Mouse (Mus musculus) midbrain, postnatal 0 days (tissue): ENCODE data around the gene Gm572. TPM values are rescaled to one million over a fixed set of nuclear protein-coding genes. Genes with fewer than 3 reads are reported as not detected.

ENCODE experiments used
- ATAC-seq: fragments of 200-750 bp; cut with Nextera tagmentation; 2 replicates; pipeline ENCODE4 v1.8.0; 2017; ENCODE audit warnings: moderate number of reproducible peaks, mild to moderate bottlenecking, moderate TSS enrichment, moderate library complexity; ENCODE audit not compliant: low FRiP score
- DNase-seq: peaks from one replicate; pipeline ENCODE4 v3.0.0-alpha.2; 2015; ENCODE audit warnings: low spot score
- H3K27ac ChIP-seq: fragments of 300-500 bp; sonication (generic); 2 replicates; pipeline ENCODE4 v1.5.1; 2014; ENCODE audit warnings: low read depth, mild to moderate bottlenecking, low read length, mixed read lengths
- H3K27me3 ChIP-seq: fragments of 300-500 bp; sonication (generic); 2 replicates; pipeline ENCODE4 v1.6.1; 2014; ENCODE audit warnings: low read length, control low read depth, mixed read lengths; ENCODE audit not compliant: insufficient read depth
- H3K36me3 ChIP-seq: fragments of 300-500 bp; sonication (generic); 2 replicates; pipeline ENCODE4 v1.6.1; 2014; ENCODE audit warnings: low read length, control low read depth, mixed read lengths; ENCODE audit not compliant: insufficient read depth
- H3K4me1 ChIP-seq: fragments of 300-500 bp; sonication (generic); 2 replicates; pipeline ENCODE4 v1.6.1; 2014; ENCODE audit warnings: mild to moderate bottlenecking, control low read depth, antibody characterized with exemption, low read length, mixed read lengths; ENCODE audit not compliant: insufficient read depth
- H3K4me2 ChIP-seq: fragments of 300-500 bp; sonication (generic); 2 replicates; pipeline ENCODE4 v1.6.1; 2014; ENCODE audit warnings: low read depth, mild to moderate bottlenecking, low read length, mixed read lengths; ENCODE audit not compliant: poor library complexity, severe bottlenecking
- H3K4me3 ChIP-seq: fragments of 300-500 bp; sonication (generic); 2 replicates; pipeline ENCODE4 v1.5.1; 2014; ENCODE audit warnings: low read depth, mild to moderate bottlenecking, low read length, moderate library complexity
- H3K9ac ChIP-seq: fragments of 300-500 bp; sonication (generic); replicated peaks from 2 replicates; pipeline ENCODE4 v1.6.1; 2014; ENCODE audit warnings: mild to moderate bottlenecking, low read length, moderate library complexity, mixed read lengths; ENCODE audit not compliant: poor library complexity, severe bottlenecking
- H3K9me3 ChIP-seq: fragments of 300-500 bp; sonication (generic); 2 replicates; pipeline ENCODE4 v1.6.1; 2016; ENCODE audit warnings: low read length, control low read depth
- CTCF ChIP-seq: IDR thresholded peaks from 2 replicates; pipeline ENCODE4 v1.5.1; 2016; ENCODE audit warnings: antibody characterized with exemption, mild to moderate bottlenecking
- WGBS: fragments of 180-500 bp; shearing (Covaris S2); extraction: QIAGEN DNeasy Blood & Tissue Kit; methylation state at CpG from one replicate; pipeline ENCODE4 v1.1.7; 2014; 5-methylcytosine and 5-hydroxymethylcytosine counted together
- polyA plus RNA-seq: library from polyadenylated mRNA; unstranded; fragments of >200 nt; fragmentation: Nextera tagmentation; extraction: Ambion mirVana; gene quantifications from 2 replicates; pipeline ENCODE4 v1.2.1, GENCODE M21; 2015
- total RNA-seq: library from RNA; depleted of rRNA; stranded (reverse); fragments of >200 nt; gene quantifications from 2 replicates; pipeline ENCODE4 v1.2.3, GENCODE M21; 2014

Gene Gm572
- total and polyA plus RNA-seq, 2 experiments from 2014 or later = 0.44 TPM; not detected in 1

- Histone ChIP-seq H3K9me3 (no peaks in the 10 kb centered on the region), H3K9ac (no peak overlapping the region), H3K4me1 (no peaks in the 10 kb centered on the region), H3K4me3 (no peak overlapping the region), H3K27ac (no peak overlapping the region), H3K4me2 (no peak overlapping the region), H3K36me3 (no peaks in the 10 kb centered on the region), H3K27me3 (no peaks in the 10 kb centered on the region)
- peak; percentile 16; the same call in 1 of the 2 replicates for TF ChIP-seq CTCF
- no peak for DNase-seq
- ATAC-seq = no peak
- WGBS = 40% methylated on average over 20 of the region's 20 CpGs
Measured at GRCm38 (mm10) chr4:148676961-148677637, 34.0 kb downstream of the Gm572 start.

GRCm38 (mm10) chr4:148678105-148678504 lies 35.0 kb downstream of the Gm572 start:
- H3K4me3 ChIP-seq = no peak overlapping the region
- WGBS = 95% methylated on average over 7 of the region's 7 CpGs

GRCm38 (mm10) chr4:148680505-148681067 lies 37.5 kb downstream of the Gm572 start:
- Histone ChIP-seq H3K4me3 (no peak overlapping the region), H3K4me2 (no peak overlapping the region), H3K27ac (no peak overlapping the region), H3K4me1 (no peaks in the 10 kb centered on the region), H3K9me3 (no peaks in the 10 kb centered on the region), H3K27me3 (0 out of 2 replicates have a peak, but pooled peaks cover 4% of the 10 kb centered on the region), H3K9ac (no peak overlapping the region), H3K36me3 (no peaks in the 10 kb centered on the region)
- 83% methylated on average over 1 of the region's 1 CpGs for WGBS
- no peak for ATAC-seq
- DNase-seq = no peak
- TF ChIP-seq CTCF = no peak

More at GRCm38 (mm10) chr4:148678105-148678504, 35.0 kb downstream of the Gm572 start:
- no peak for TF ChIP-seq CTCF
- DNase-seq = no peak
- Histone ChIP-seq H3K9me3 (no peaks in the 10 kb centered on the region), H3K4me1 (no peaks in the 10 kb centered on the region), H3K27me3 (no peaks in the 10 kb centered on the region), H3K27ac (no peak overlapping the region), H3K4me2 (no peak overlapping the region), H3K36me3 (no peaks in the 10 kb centered on the region), H3K9ac (no peak overlapping the region)
- ATAC-seq = no peak

DNA sequence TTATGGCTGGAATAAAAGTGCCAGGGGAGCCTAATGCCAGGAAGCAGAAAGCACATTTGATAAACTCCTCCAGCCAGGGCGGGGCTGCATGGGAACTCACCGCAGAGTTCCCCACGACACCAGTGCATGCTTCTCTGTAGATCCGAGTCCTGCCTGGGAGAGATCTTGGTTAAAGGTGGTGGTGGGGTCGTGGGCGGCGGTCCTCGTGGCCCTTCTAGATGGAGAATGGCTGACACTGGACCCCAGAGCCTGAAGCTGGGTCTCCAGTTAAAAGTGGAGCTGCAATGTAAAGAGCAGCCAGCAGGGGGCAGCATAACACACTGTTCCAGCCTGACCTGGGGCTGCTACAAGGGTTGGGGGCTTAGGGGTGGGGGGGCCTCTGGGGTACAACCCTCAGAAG lies 38.3 kb downstream of the Gm572 start:
- 23% methylated on average over 8 of the region's 8 CpGs for WGBS
- TF ChIP-seq CTCF = peak; percentile 76
- no peak overlapping the region for H3K4me3 ChIP-seq
- H3K4me1 ChIP-seq = no peaks in the 10 kb centered on the region
- no peaks in the 10 kb centered on the region for H3K9me3 ChIP-seq
- DNase-seq (peak; percentile 33), ATAC-seq (no peak)
- H3K36me3 ChIP-seq = no peaks in the 10 kb centered on the region
- H3K27me3 ChIP-seq = 0 out of 2 replicates have a peak, but pooled peaks cover 4% of the 10 kb centered on the region
- no peak overlapping the region for H3K9ac ChIP-seq
- no peak overlapping the region for H3K27ac ChIP-seq
- no peak overlapping the region for H3K4me2 ChIP-seq

DNA sequence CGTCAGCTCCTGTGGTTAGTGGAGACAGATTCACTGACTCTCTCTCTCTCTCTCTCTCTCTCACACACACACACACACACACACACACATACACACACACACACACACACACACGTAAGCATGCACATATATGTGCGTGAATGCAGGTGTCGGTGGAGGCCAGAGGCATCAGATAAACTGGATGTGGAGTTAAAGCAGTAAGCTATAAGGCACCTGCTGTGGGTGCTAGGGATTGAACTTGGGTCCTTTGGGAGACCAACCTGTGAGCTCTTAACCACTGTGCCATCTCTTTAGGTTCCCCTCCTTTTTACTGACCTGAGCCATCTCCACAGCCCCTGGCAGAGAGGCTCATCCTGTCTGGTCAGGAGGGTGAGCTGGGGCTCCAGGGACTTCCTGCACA lies 39.8 kb downstream of the Gm572 start:
- ATAC-seq (no peak), DNase-seq (no peak)
- no peak overlapping the region for H3K4me3 ChIP-seq
- 91% methylated on average over 4 of the region's 4 CpGs for WGBS
- no peaks in the 10 kb centered on the region for H3K4me1 ChIP-seq
- H3K27ac ChIP-seq = no peak overlapping the region
- H3K9me3 ChIP-seq = no peaks in the 10 kb centered on the region
- no peak overlapping the region for H3K9ac ChIP-seq
- H3K27me3 ChIP-seq = 0 out of 2 replicates have a peak, but pooled peaks cover 4% of the 10 kb centered on the region
- no peaks in the 10 kb centered on the region for H3K36me3 ChIP-seq
- TF ChIP-seq CTCF = no peak
- no peak overlapping the region for H3K4me2 ChIP-seq

DNA sequence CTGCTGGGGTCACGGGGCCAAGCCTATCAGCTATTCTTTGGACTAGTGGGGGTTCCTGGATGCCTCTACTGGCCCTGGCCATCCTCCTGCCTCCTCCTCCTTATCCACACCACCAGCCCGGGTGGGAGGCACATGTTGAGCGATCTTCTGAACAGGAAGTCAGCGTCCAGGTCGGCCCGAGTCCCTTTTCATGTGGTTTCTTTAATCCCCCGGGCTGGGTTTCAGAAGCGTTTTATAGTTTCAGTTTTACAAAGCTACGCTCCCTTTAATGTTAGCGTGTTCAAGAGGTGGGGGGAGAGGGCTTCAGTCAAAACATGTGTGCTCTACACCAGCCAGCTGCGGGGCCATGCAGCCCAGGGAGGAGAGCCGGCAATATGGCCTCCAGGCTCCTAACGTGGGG lies 40.4 kb downstream of the Gm572 start:
- ATAC-seq (no peak), DNase-seq (no peak)
- Histone ChIP-seq H3K27me3 (0 out of 2 replicates have a peak, but pooled peaks cover 4% of the 10 kb centered on the region), H3K36me3 (no peaks in the 10 kb centered on the region), H3K9me3 (no peaks in the 10 kb centered on the region), H3K4me1 (no peaks in the 10 kb centered on the region), H3K4me2 (no peak overlapping the region), H3K27ac (no peak overlapping the region), H3K9ac (no peak overlapping the region), H3K4me3 (no peak overlapping the region)
- no peak for TF ChIP-seq CTCF
- 71% methylated on average over 13 of the region's 13 CpGs for WGBS
